Mouse (Mus musculus) hindbrain, embryonic 11.5 days (tissue): Measurements from ENCODE around the gene Cd200r1. TPM values are rescaled to one million over a fixed set of nuclear protein-coding genes. Genes with fewer than 3 reads are reported as not detected.
"Not testable (repeated sequence)": the region's sequence is repeated elsewhere in the genome, so short reads cannot be mapped to it uniquely, and the experiment has no call there.

Experiments
- ATAC-seq: fragments of 200-750 bp; cut with Nextera tagmentation; 2 replicates; pipeline ENCODE4 v1.8.0; 2017; ENCODE audit warnings: mild to moderate bottlenecking, moderate TSS enrichment, moderate library complexity; ENCODE audit not compliant: low FRiP score
- DNase-seq: peaks from one replicate; pipeline ENCODE4 v3.0.0-alpha.2; 2015; ENCODE audit warnings: low spot score
- H3K27ac ChIP-seq: fragments of 300-500 bp; sonication (generic); 2 replicates; pipeline ENCODE4 v1.5.1; 2014; ENCODE audit warnings: mild to moderate bottlenecking, low read depth, low read length
- H3K27me3 ChIP-seq: fragments of 300-500 bp; sonication (generic); 2 replicates; pipeline ENCODE4 v1.6.1; 2014; ENCODE audit warnings: mild to moderate bottlenecking, low read length, moderate library complexity, mixed read lengths; ENCODE audit not compliant: control insufficient read depth, insufficient read depth
- H3K36me3 ChIP-seq: fragments of 300-500 bp; sonication (generic); 2 replicates; pipeline ENCODE4 v1.6.1; 2014; ENCODE audit warnings: mild to moderate bottlenecking, low read length, moderate library complexity, mixed read lengths; ENCODE audit not compliant: control insufficient read depth, insufficient read depth
- H3K4me1 ChIP-seq: fragments of 300-500 bp; sonication (generic); replicated peaks from 2 replicates; pipeline ENCODE4 v1.6.1; 2014; ENCODE audit warnings: low read length, mixed read lengths; ENCODE audit not compliant: control insufficient read depth, insufficient read depth
- H3K4me2 ChIP-seq: fragments of 300-500 bp; sonication (generic); replicated peaks from 2 replicates; pipeline ENCODE4 v1.6.1; 2014; ENCODE audit warnings: mild to moderate bottlenecking, low read depth, low read length
- H3K4me3 ChIP-seq: fragments of 300-500 bp; sonication (generic); 2 replicates; pipeline ENCODE4 v1.5.1; 2014; ENCODE audit warnings: low read depth, low read length
- H3K9ac ChIP-seq: fragments of 300-500 bp; sonication (generic); 2 replicates; pipeline ENCODE4 v1.6.1; 2014; ENCODE audit warnings: low read depth, low read length
- H3K9me3 ChIP-seq: fragments of 300-500 bp; sonication (generic); 2 replicates; pipeline ENCODE4 v1.6.1; 2016; ENCODE audit warnings: low read length; ENCODE audit not compliant: control insufficient read depth
- WGBS: fragments of 180-500 bp; shearing (Covaris S2); extraction: QIAGEN DNeasy Blood & Tissue Kit; methylation state at CpG from one replicate; pipeline ENCODE4 v1.1.7; 2014; 5-methylcytosine and 5-hydroxymethylcytosine counted together
- polyA plus RNA-seq: library from polyadenylated mRNA; unstranded; fragments of >200 nt; fragmentation: Nextera tagmentation; extraction: Ambion mirVana; gene quantifications from 2 replicates; pipeline ENCODE4 v1.2.1, GENCODE M21; 2014

Gene Cd200r1
- polyA plus RNA-seq, 1 experiment from 2014 or later, result 0.94 TPM

- no peaks in the 10 kb centered on the region for H3K4me1 ChIP-seq
- ATAC-seq (no peak), DNase-seq (no peak)
- H3K27me3 ChIP-seq, result no peaks in the 10 kb centered on the region
- no peak overlapping the region for H3K4me3 ChIP-seq
- no peaks in the 10 kb centered on the region for H3K36me3 ChIP-seq
- no peak overlapping the region for H3K4me2 ChIP-seq
- no peaks in the 10 kb centered on the region for H3K9me3 ChIP-seq
- H3K9ac ChIP-seq, result no peak overlapping the region
- H3K27ac ChIP-seq, result no peak overlapping the region
- 88% methylated on average over 6 of the region's 6 CpGs for WGBS
Measured at GRCm38 (mm10) chr16:44774201-44774600, 8.7 kb downstream of the Cd200r1 start.

GRCm38 (mm10) chr16:44778538-44779147, 13.1 kb downstream of the Cd200r1 start:
- H3K36me3 ChIP-seq, result no peaks in the 10 kb centered on the region
- ATAC-seq (no peak), DNase-seq (no peak)
- no peaks in the 10 kb centered on the region for H3K9me3 ChIP-seq
- no peak overlapping the region for H3K9ac ChIP-seq
- no peaks in the 10 kb centered on the region for H3K4me1 ChIP-seq
- no peak overlapping the region for H3K27ac ChIP-seq
- no peaks in the 10 kb centered on the region for H3K27me3 ChIP-seq
- no peak overlapping the region for H3K4me2 ChIP-seq
- no peak overlapping the region for H3K4me3 ChIP-seq
- WGBS, result 87% methylated on average over 17 of the region's 17 CpGs

- H3K4me2 ChIP-seq, result no peak overlapping the region
- no peak for ATAC-seq
- WGBS, result 89% methylated on average over 5 of the region's 5 CpGs
- no peaks in the 10 kb centered on the region for H3K27me3 ChIP-seq
- no peak overlapping the region for H3K27ac ChIP-seq
- no peaks in the 10 kb centered on the region for H3K36me3 ChIP-seq
- H3K4me1 ChIP-seq, result no peaks in the 10 kb centered on the region
- no peak for DNase-seq
- H3K9ac ChIP-seq, result no peak overlapping the region
- no peak overlapping the region for H3K4me3 ChIP-seq
- no peaks in the 10 kb centered on the region for H3K9me3 ChIP-seq
Measured at GRCm38 (mm10) chr16:44779494-44779893, 14.0 kb downstream of the Cd200r1 start.

GRCm38 (mm10) chr16:44780751-44781150, 15.2 kb downstream of the Cd200r1 start:
- DNase-seq (no peak), ATAC-seq (no peak)
- Histone ChIP-seq H3K36me3 (no peaks in the 10 kb centered on the region), H3K4me1 (no peaks in the 10 kb centered on the region), H3K9me3 (no peaks in the 10 kb centered on the region), H3K4me2 (no peak overlapping the region), H3K9ac (no peak overlapping the region), H3K4me3 (no peak overlapping the region), H3K27me3 (no peaks in the 10 kb centered on the region), H3K27ac (no peak overlapping the region)
- 60% methylated on average over 4 of the region's 4 CpGs for WGBS

GRCm38 (mm10) chr16:44786934-44787333, 21.4 kb downstream of the Cd200r1 start:
- Histone ChIP-seq H3K4me1 (no peaks in the 10 kb centered on the region), H3K27ac (no peak overlapping the region), H3K4me3 (no peak overlapping the region), H3K9ac (no peak overlapping the region), H3K27me3 (no peaks in the 10 kb centered on the region), H3K4me2 (no peak overlapping the region), H3K9me3 (no peaks in the 10 kb centered on the region), H3K36me3 (no peaks in the 10 kb centered on the region)
- no peak for DNase-seq
- no peak for ATAC-seq
- WGBS, result 94% methylated on average over 1 of the region's 1 CpGs

GRCm38 (mm10) chr16:44794416-44794815, 28.9 kb downstream of the Cd200r1 start:
- H3K27me3 ChIP-seq, result no peaks in the 10 kb centered on the region
- H3K27ac ChIP-seq, result no peak overlapping the region
- no peaks in the 10 kb centered on the region for H3K4me1 ChIP-seq
- H3K4me2 ChIP-seq, result no peak overlapping the region
- H3K4me3 ChIP-seq, result no peak overlapping the region
- DNase-seq, result no peak
- ATAC-seq, result no peak
- H3K36me3 ChIP-seq, result no peaks in the 10 kb centered on the region
- no peak overlapping the region for H3K9ac ChIP-seq
- H3K9me3 ChIP-seq, result no peaks in the 10 kb centered on the region

GRCm38 (mm10) chr16:44805976-44806375, 40.4 kb downstream of the Cd200r1 start:
- no peak overlapping the region for H3K27ac ChIP-seq
- H3K4me2 ChIP-seq, result no peak overlapping the region
- DNase-seq (no peak), ATAC-seq (no peak)
- H3K36me3 ChIP-seq, result no peaks in the 10 kb centered on the region
- no peaks in the 10 kb centered on the region for H3K4me1 ChIP-seq
- no peaks in the 10 kb centered on the region for H3K9me3 ChIP-seq
- H3K4me3 ChIP-seq, result no peak overlapping the region
- H3K27me3 ChIP-seq, result no peaks in the 10 kb centered on the region
- H3K9ac ChIP-seq, result no peak overlapping the region

- not testable (repeated sequence) for H3K9ac ChIP-seq, ATAC-seq, H3K4me3 ChIP-seq, H3K4me1 ChIP-seq, H3K36me3 ChIP-seq, H3K4me2 ChIP-seq, DNase-seq, H3K9me3 ChIP-seq, H3K27me3 ChIP-seq, H3K27ac ChIP-seq
- WGBS, result 95% methylated on average over 4 of the region's 4 CpGs
Measured at GRCm38 (mm10) chr16:44810223-44810622, 44.7 kb downstream of the Cd200r1 start.

- DNase-seq, result no peak
- H3K27ac ChIP-seq, result no peak within 1 kb of the TSS
- no peaks in the 10 kb centered on the region for H3K9me3 ChIP-seq
- no peak within 1 kb of the TSS for H3K9ac ChIP-seq
- no peak for ATAC-seq
- H3K36me3 ChIP-seq, result no peaks in the 10 kb centered on the region
- H3K4me1 ChIP-seq, result no peaks in the 10 kb centered on the region
- 87% methylated on average over 3 of the region's 3 CpGs for WGBS
- no peaks in the 10 kb centered on the region for H3K27me3 ChIP-seq
- H3K4me3 ChIP-seq, result no peak within 1 kb of the TSS
- H3K4me2 ChIP-seq, result no peak within 1 kb of the TSS
Measured at GRCm38 (mm10) chr16:44811544-44811943, 46.0 kb downstream of the Cd200r1 start, which contains the start of gene Cd200r4. TSS of gene Cd200r4 (plus strand) at chr16:44811733.
